In genomic region chr7:98542267-98542666, GRCm38 (mm10) we compare ENCODE assay signal across 11 mouse cellular contexts. TPM values are rescaled to one million over a fixed set of nuclear protein-coding genes. Genes with fewer than 3 reads are reported as not detected.
"Had no signal": no experiment of that assay in that cellular context is flagged by ENCODE, and none has a peak within 500 bp of the region (broad histone marks: within the 10 kb centered on the region; RNA-seq: fewer than 3 reads in every experiment).

No protein-coding gene starts in this region.

- H3K9ac ChIP-seq: limb, embryonic 15.5 days; liver, embryonic 12.5 days; lung, embryonic 15.5 days; neural tube, embryonic 15.5 days had no signal

- ATAC-seq: liver, embryonic 12.5 days had no signal

- DNase-seq: layer of hippocampus, adult 9-11 months; layer of hippocampus, postnatal 36 days; midbrain, embryonic 14.5 days; thymus, postnatal 4 days had no signal

- H3K27ac ChIP-seq: limb, embryonic 15.5 days; liver, embryonic 12.5 days; lung, embryonic 15.5 days; neural tube, embryonic 15.5 days; stomach, postnatal 0 days had no signal

- H3K9me3 ChIP-seq: limb, embryonic 15.5 days; liver, embryonic 12.5 days; lung, embryonic 15.5 days; neural tube, embryonic 15.5 days had no signal

- H3K4me1 ChIP-seq: liver, embryonic 12.5 days had no signal

- H3K27me3 ChIP-seq: limb, embryonic 15.5 days; lung, embryonic 15.5 days; neural tube, embryonic 15.5 days had no signal

- H3K4me3 ChIP-seq: limb, embryonic 15.5 days; liver, embryonic 12.5 days; lung, embryonic 15.5 days; myocyte; neural tube, embryonic 15.5 days had no signal

- H3K4me2 ChIP-seq: limb, embryonic 15.5 days; liver, embryonic 12.5 days; lung, embryonic 15.5 days; neural tube, embryonic 15.5 days had no signal

- H3K36me3 ChIP-seq: limb, embryonic 15.5 days; liver, embryonic 12.5 days; lung, embryonic 15.5 days; neural tube, embryonic 15.5 days had no signal

RNA-seq across cellular contexts. Expression of gene Lrrc32, which starts 53.2 kb away (rescaled TPM):
- total RNA-seq: megakaryocyte-erythroid progenitor cell, adult 5-6 weeks had no signal
